9 mouse cellular contexts compared by ENCODE assay signal in the genomic region with DNA sequence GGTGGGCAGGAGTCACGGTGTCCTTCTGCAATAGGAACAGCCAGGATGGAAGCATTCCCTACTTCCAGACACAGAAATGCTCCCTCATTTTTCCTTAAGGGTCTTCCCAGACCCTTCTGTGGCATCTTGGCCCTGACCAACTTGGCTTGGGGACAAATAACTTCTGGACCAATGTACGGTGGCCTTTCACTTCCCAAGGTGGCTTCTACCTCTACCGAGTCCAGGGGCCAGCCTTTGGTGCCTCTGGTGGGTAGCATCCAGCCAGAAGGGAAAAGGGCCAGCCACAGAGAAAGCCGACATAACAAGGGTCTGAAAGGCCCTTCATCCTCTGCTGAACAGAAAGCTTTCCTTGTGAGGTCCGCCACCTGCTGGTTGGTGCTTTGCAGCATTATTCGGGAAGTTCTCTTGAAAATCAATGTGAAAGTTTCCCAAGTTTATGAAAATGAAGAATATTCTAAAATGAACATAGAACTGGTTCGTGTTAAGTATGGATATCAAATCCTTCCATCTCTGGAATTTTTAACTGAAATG. TPM values are rescaled to one million over a fixed set of nuclear protein-coding genes. Genes with fewer than 3 reads are reported as not detected.
A peak's percentile ranks its signal among the peaks of the same experiment; 100 is the strongest.
DNase-seq lines count a peak whose midpoint lies in the region; ATAC-seq lines count a peak whose summit lies in the region.
"Had no signal": no experiment of that assay in that cellular context is flagged by ENCODE, and none has a peak within 500 bp of the region (broad histone marks: within the 10 kb centered on the region; RNA-seq: fewer than 3 reads in every experiment).

No protein-coding gene starts in this region.

- H3K4me3 ChIP-seq in midbrain, embryonic 16.5 days (ENCODE audit: low read depth, low read length) = no peak overlapping the region
- H3K4me3 ChIP-seq: limb, embryonic 15.5 days had no signal

- H3K9ac ChIP-seq in midbrain, embryonic 16.5 days (ENCODE audit: low read depth, low read length) = 0 out of 2 replicates have a peak overlapping the region, but pooled peaks have one; percentile 1
- H3K9ac ChIP-seq: limb, embryonic 15.5 days had no signal

- intact Hi-C loops in heart, postnatal 14 days (cut with DNase I) = loop anchor here (1.0 to 5.0 kb wide), 3 partner anchors 100 to 292 kb away; no protein-coding TSS in a partner anchor

- no peaks in the 10 kb centered on the region for H3K27me3 ChIP-seq in midbrain, embryonic 16.5 days (ENCODE audit: control insufficient read depth, insufficient read depth, low read depth, low read length)
- H3K27me3 ChIP-seq: limb, embryonic 15.5 days had no signal

- no peak overlapping the region for H3K27ac ChIP-seq in midbrain, embryonic 16.5 days (ENCODE audit: low read length)
- H3K27ac ChIP-seq: limb, embryonic 15.5 days had no signal

- H3K36me3 ChIP-seq in midbrain, embryonic 16.5 days (ENCODE audit: control insufficient read depth, insufficient read depth, low read length) = no peaks in the 10 kb centered on the region
- H3K36me3 ChIP-seq: limb, embryonic 15.5 days had no signal

- peaks cover 8% of the 10 kb centered on the region for H3K4me1 ChIP-seq in midbrain, embryonic 16.5 days (ENCODE audit: control insufficient read depth, insufficient read depth, low read length)

- ATAC-seq in midbrain, embryonic 16.5 days = no peak

- H3K4me2 ChIP-seq in midbrain, embryonic 16.5 days (ENCODE audit: low read length) = no peak overlapping the region
- H3K4me2 ChIP-seq: limb, embryonic 15.5 days had no signal

- H3K9me3 ChIP-seq in midbrain, embryonic 16.5 days (replicated peaks; ENCODE audit: control insufficient read depth, low read length, poor library complexity, severe bottlenecking) = no peaks in the 10 kb centered on the region
- H3K9me3 ChIP-seq: limb, embryonic 15.5 days had no signal

- 27% methylated on average over 7 of the region's 7 CpGs for WGBS in midbrain, embryonic 16.5 days

- peak; percentile 62 to 66 for DNase-seq in cerebellum, adult 18-20 months
- no peak for DNase-seq in cerebellum, adult 11-12 months
- peak; percentile 62 to 89 for DNase-seq in adrenal gland, adult (ENCODE audit: inconsistent age in 2 of 2, low spot score in 1 of 2)
- DNase-seq in embryo, embryonic 9.5 days (ENCODE audit: extremely low spot score) = peak; percentile 56
- peak; percentile 79 to 86 for DNase-seq in heart, postnatal 14 days
- DNase-seq in layer of hippocampus, postnatal 25 days (ENCODE audit: extremely low spot score in 1 of 2, low spot score in 1 of 2) = peak; percentile 53 to 86
- DNase-seq in testis, postnatal 10 days (ENCODE audit: low spot score) = peak; percentile 89

RNA-seq across cellular contexts. Expression of a gene that starts 3.1 kb away (rescaled TPM):
- 1 to 10 TPM; 5.6 to 7.0 TPM for total RNA-seq in heart, postnatal 14 days (2021)
- 1 to 10 TPM; 8.3 to 9.0 TPM for total RNA-seq in layer of hippocampus, postnatal 25 days (2021)
- 14.7 and 16.2 TPM in 2 replicates for polyA plus RNA-seq in midbrain, embryonic 16.5 days (2015; fragmentation: Nextera tagmentation; extraction: Ambion mirVana)

RNA-seq across cellular contexts. Expression of a gene that starts 42.4 kb away (rescaled TPM):
- 1 to 10 TPM; 6.2 to 9.0 TPM for total RNA-seq in heart, postnatal 14 days (2021)
- total RNA-seq in layer of hippocampus, postnatal 25 days (2021) = 10 to 100 TPM; 24.9 to 25.7 TPM
- polyA plus RNA-seq in midbrain, embryonic 16.5 days (2015; fragmentation: Nextera tagmentation; extraction: Ambion mirVana) = 16.6 and 17.2 TPM in 2 replicates
